Mouse (Mus musculus): ENCODE measurements around the gene Ccdc171.
"Not testable (repeated sequence)": the region's sequence is repeated elsewhere in the genome, so short reads cannot be mapped to it uniquely, and the experiment has no call there.

Ccdc171 gene

GRCm38 (mm10) chr4:83524843-83525689, at the start of gene Ccdc171:
TSS of gene Ccdc171 (plus strand) at chr4:83525545.
- DNase-seq (ENCODE audit: low read depth), result peak; percentile 98

DNA sequence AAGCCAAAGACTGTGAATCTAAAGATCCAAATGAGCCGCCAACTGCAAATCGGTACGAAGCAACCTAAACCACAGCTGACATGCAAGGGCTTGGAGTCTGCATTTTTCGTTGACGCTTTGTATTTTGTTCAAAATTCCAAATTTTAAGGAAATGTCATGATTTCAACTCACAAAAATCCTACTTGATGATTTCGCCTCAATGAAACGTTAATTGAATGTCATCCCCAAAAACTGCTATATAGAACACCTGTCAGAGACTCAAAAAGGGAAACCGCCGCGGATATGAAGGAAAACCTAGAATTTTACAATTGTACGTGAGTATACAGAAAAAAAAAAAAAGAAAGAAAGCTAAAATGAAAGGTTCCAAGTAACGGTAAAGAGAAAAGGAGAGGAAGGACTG, 40.1 kb upstream of the Ccdc171 start:
- no peak for DNase-seq (ENCODE audit: low read depth)

GRCm38 (mm10) chr4:83485735-83486116, 39.6 kb upstream of the Ccdc171 start:
- DNase-seq (ENCODE audit: low read depth), result peak; percentile 91

DNA sequence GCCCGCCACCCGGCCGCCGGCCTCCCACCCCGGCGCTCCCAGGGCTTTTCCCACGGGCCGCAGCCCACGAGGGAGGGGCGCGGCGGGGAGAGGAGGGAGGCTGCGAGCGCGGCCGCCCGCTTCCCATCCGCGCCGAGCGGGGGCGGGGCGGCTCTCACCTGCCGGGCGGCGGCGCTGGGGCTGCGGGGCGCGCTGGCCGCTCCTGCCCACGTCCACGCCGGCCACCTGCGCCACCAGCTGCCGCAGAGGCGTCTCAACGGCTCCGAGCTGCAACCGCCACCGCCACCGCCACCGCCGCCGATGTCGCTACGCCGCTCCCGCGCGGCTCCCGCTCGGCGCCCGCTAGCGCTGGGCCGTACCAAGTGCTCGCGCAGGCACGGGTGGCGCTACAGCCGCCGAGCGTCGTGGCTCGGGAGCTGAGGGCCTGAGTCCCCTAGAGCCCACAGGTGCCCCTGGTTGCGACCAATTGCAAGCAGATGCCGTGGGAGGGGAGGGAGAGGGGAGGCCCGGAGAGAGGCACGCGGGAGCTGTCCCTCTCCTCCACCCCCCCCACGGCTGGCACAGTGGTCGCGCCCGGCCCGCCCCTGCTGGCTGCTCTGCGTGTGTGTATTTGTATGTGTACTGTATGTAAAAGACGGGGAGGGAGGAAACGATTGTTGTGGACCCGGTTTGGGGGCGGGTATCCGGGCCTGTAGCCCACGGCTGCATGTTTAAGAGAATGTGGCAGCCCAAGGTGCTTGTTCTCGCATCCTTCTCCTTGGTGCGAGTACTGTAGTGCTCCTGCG, 39.0 kb upstream of the Ccdc171 start, which contains the start of gene Psip1:
Gene Psip1 (minus strand): TSS at position 343 of the 785 bp plus-strand sequence.
- DNase-seq (ENCODE audit: low read depth), result peak; percentile 93

DNA sequence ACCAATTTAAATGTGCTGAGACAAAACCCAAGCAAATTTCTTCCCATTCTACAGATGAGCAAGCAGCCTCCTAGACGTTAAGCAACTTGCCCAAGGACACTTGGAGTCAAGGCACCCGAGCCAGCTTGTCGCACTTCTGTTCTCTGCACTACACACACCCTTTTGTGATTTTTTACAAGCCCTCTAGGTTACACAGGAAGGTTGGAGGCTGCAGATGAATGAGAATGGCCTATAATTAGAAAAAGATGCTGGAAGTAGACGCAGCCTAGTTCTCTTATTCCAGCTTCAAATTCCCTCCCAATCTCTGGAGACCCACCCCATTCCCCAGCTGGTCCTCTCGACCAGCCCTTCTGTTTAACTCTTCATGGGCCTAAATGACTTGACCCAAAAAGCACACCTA, 36.2 kb upstream of the Ccdc171 start:
- DNase-seq (ENCODE audit: low read depth), result no peak

DNA sequence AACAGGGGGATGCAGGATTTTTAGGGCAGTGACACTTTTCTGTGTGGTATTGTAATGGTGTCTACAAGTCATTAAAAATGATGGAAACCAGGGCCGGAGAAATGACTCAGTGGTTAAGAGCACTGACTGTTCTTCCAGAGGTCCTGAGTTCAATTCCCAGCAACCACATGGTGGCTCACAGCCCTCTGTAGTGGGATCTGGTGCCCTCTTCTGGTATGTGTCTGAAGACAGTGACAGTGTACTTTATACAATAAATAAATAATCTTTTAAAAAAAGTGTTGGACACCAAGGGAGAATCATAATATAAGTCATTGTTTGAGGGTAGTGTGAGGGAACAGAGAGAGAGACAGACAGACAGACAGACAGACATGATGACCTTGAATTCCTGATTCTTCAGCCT, 32.2 kb upstream of the Ccdc171 start:
- peak; percentile 26 for DNase-seq (ENCODE audit: low read depth)

- DNase-seq (ENCODE audit: low read depth), result peak; percentile 40
These were observed 28.3 kb upstream of the Ccdc171 start for GRCm38 (mm10) chr4:83497013-83497412.

DNA sequence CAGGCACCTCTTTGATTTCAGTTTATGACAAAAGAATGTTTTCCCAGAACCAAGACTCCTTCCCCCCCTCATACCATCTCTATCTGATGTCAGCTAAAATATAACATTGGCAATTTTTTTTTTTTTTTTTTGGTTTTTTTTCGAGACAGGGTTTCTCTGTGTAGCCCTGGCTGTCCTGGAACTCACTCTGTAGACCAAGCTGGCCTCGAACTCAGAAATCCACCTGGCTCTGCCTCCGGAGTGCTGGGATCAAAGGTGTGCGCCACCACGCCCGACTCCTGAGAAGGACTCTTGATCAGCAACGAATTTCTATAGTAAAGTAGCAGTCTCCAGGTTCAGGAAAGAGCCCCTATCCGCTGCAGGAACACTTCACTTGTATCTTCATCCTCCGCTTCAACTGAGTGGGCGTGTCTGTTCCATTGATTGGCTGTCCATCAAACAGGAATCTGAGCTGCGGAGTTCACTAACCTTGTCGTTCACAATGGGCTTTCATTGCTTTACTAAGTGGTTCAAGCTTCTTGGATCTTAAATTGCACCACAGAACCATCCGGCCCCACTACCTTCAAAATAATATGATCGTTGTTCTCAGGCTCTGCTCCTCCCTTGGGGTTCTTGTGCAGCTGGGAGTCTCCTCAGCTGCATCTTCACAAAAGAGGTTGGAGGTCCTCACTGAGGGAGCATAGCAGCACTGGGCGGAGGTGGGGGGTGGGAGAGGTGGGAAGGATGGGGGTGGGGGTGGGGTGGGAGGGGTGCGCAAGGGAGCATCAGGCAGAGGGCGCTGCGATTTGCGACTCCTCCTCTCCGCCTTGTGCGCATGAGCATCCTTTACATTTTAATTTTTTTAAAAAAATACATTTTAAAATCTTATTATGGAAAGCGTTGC, 24.9 kb upstream of the Ccdc171 start:
- no peak for DNase-seq (ENCODE audit: low read depth)

DNA sequence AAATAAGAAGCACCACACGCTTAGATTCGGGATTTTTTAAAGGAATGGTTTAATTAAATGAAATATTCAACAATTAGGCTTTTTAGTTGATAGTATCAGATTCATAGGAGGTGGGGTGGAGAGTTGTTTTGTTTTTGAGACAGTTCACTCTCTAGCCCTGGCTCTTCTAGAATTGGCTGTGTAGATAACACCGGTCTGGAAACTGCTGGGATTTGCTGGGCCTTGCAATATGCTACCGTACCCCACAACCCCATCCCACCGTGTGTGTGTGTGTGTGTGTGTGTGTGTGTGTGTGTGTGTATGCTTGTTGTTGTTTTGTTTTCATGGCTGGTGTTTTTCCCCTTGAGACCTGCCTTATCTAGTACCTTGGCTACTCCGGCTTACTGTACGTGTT, 24.3 kb upstream of the Ccdc171 start:
- no peak for DNase-seq (ENCODE audit: low read depth)

DNA sequence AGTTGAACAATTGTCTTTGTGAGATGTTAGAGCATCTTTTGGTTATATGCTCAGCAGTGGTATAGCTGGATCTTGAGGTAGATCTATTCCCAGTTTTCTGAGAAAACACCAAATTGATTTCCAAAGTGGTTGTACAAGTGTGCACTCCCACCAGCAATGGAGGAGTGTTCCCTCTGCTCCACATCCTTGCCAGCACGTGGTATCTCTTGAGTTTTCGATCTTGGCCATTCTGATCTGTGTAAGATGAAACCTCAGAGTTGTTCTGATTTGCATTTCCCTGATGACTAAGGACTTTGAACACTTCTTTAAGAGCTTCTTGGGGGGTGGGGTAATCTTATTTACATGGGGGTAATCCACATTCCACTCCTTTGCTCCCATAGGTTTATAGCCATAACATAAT, 15.7 kb upstream of the Ccdc171 start:
- no peak for DNase-seq (ENCODE audit: low read depth)

- no peak for DNase-seq (ENCODE audit: low read depth)
These were observed 14.3 kb upstream of the Ccdc171 start for GRCm38 (mm10) chr4:83511083-83511482.

- DNase-seq (ENCODE audit: low read depth), result peak; percentile 67
These were observed 13.1 kb upstream of the Ccdc171 start for GRCm38 (mm10) chr4:83512217-83512616.

DNA sequence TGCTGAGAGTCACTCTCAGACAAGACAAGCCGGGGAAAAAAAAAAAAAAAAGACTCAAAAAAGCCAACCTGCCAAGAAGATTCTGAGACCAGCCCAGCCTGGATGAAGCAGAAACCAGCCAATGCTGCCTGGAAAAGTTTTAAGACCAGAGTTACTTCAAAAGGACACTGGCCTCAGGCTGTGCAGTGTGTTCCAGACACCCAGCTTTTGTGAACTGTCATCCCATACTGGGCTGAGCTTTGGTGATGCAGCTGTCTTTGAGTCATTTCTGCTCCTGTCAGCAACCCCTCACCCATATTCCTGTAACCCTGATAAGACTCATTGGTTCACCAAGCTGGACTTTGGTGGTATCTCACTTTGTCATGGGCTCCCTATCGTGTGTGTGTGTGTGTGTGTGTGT, 12.7 kb upstream of the Ccdc171 start:
- DNase-seq (ENCODE audit: low read depth), result peak; percentile 35

DNA sequence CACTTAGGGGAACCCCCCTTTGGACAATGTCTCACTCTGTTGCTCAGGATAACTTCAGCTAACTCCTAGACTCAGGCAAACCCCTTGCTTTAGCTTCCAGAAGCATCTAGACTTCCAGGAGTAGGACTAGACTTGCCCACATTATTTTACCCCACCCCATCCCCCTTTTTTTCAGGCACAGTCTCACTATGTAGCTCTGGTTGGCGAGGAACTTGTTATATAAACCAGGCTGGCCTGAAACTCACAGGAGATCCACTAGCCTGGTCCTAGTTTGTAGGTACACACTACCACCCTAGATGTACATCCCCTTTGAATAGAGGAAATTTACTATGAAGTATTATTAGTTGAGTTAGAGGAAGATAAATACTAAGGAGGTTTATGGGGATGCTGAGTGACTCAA, 11.2 kb upstream of the Ccdc171 start:
- no peak for DNase-seq (ENCODE audit: low read depth)

- DNase-seq (ENCODE audit: low read depth), result peak; percentile 39
These were observed 10.2 kb upstream of the Ccdc171 start for GRCm38 (mm10) chr4:83514976-83515669.

- DNase-seq (ENCODE audit: low read depth), result not testable (repeated sequence)
These were observed 9.2 kb upstream of the Ccdc171 start for GRCm38 (mm10) chr4:83516144-83516543.

DNA sequence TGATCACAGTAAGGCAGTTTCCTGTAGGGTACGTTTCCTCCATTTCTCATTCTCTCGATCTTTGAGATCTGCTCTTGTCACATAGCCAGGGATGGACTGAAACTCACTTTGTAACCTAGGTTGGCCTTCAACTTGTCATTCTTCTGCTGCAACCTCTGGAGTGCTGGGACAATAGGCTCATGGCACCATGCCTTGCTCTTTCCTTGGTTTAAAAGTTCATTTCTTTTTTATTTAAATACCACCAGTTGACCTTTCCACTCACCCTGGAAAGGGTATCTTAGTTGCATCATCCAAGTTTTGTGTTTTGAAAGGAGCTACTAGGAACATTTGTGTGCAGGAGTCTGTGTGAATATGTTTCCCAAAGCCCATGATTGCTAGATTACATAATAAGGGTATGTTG, 6.2 kb upstream of the Ccdc171 start:
- no peak for DNase-seq (ENCODE audit: low read depth)

- DNase-seq (ENCODE audit: low read depth), result no peak
These were observed 5.5 kb upstream of the Ccdc171 start for GRCm38 (mm10) chr4:83519807-83520206.

- DNase-seq (ENCODE audit: low read depth), result peak; percentile 60
These were observed 5.0 kb upstream of the Ccdc171 start for GRCm38 (mm10) chr4:83520308-83520707.

GRCm38 (mm10) chr4:83522066-83522465, 3.3 kb upstream of the Ccdc171 start:
- no peak for DNase-seq (ENCODE audit: low read depth)

DNA sequence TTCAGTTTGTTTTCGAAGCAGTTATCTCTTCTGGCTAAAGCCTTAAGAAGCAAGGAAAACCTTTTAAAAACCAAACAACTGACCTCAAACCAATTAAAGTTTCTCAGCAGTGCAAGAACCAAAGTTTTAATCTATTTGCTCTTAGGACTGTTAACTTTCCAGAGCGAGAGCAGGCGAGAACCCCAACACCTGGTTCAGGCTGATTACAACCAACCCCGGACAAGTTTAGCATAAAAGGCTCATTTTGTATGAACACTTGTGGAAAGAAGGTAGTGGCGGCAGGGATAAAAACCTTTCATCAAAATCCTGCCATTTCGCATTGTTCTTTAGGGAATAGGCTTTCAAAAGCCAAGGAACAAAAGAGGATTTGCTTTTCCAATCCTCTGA, 896 bp upstream of the Ccdc171 start:
- no peak for DNase-seq (ENCODE audit: low read depth)

DNA sequence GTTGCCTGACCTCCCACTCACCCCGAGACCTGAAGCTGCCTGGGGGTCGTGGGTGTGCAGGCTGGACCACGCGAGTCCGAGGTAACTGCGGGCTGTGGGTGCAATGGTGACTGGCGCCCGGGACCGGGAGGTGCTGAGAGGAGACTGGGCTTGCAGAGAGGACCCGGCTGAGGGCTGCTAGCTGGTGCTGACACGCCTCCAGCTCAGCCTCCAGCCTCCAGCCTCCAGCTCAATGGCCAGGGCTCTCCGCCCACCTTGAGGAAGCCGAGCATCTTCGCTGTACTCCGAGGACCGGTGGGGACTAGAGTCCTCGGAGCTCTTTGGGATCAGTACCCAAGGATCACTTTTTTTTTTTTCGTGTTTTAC, 328 bp downstream of the Ccdc171 start:
- DNase-seq (ENCODE audit: low read depth), result no peak

All from induced T-regulatory cell, adult 2 months (primary cell).